Mouse (Mus musculus): ENCODE measurements around the gene Gm48551. TPM values are rescaled to one million over a fixed set of nuclear protein-coding genes. Genes with fewer than 3 reads are reported as not detected.

Gene Gm48551
- polyA plus RNA-seq, 1 experiment from 2014 or later, result 2.9 TPM

DNA sequence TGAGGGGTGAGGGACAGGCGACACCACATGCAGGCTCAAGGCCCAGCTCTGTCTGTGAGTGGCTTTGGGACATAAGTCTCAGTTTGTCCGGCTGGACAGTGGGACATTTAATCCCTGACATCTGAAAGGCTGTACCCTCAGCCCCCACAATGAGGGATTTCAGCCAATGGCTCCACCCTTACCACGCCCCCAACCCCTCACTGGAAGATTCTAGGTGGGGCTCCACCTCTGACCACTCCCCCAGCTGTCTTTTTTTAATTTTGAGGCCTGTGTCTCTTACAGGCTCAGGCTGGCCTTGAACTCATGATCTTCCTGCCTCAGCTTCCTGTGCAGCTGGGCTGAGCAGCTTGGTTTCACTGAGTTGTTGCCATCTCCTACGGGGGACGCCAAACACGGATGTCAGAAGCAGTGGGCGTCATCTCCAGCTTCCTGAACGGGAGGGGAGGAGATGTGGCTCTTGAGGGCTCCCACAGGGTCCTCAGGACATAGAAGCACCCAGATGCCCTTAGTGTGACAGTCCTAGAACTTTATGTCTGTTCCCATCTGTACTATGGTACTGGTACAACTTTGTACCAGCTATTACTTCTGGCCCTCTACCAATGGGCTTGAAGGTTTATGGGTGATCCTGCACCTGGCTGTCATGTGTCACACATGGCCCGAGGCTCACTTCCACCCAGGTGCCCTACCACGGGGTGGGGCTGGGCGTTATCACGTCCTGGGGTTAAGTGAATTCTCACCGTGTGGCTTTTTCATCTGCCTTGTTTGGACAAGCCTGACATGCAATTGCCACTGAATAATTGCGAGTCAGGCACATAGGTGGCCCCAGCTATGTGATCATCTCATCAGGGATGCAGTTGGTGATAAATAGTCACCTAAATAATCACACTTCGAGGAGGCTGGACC is 50.3 kb downstream of the Gm48551 start:
- H3K36me3 ChIP-seq (ENCODE audit: control insufficient read depth, insufficient read depth, low read length), result no peaks in the 10 kb centered on the region
- 49% methylated on average over 15 of the region's 15 CpGs for WGBS
- H3K9me3 ChIP-seq (ENCODE audit: control insufficient read depth, low read length), result no peaks in the 10 kb centered on the region
- peaks cover 6% of the 10 kb centered on the region; the same call in 1 of the 2 replicates for H3K27me3 ChIP-seq (replicated peaks; ENCODE audit: control insufficient read depth, insufficient read depth, low read length)
- H3K4me3 ChIP-seq (ENCODE audit: low read length), result no peak overlapping the region
- H3K4me1 ChIP-seq (ENCODE audit: control insufficient read depth, insufficient read depth, low read length), result peaks cover 25% of the 10 kb centered on the region
- H3K27ac ChIP-seq (ENCODE audit: low read length), result no peak overlapping the region
- ATAC-seq, result no peak
- H3K9ac ChIP-seq (ENCODE audit: low read depth, low read length), result 0 out of 2 replicates have a peak overlapping the region, but pooled peaks have one; percentile 29
- H3K4me2 ChIP-seq (ENCODE audit: low read depth, low read length), result no peak overlapping the region

DNA sequence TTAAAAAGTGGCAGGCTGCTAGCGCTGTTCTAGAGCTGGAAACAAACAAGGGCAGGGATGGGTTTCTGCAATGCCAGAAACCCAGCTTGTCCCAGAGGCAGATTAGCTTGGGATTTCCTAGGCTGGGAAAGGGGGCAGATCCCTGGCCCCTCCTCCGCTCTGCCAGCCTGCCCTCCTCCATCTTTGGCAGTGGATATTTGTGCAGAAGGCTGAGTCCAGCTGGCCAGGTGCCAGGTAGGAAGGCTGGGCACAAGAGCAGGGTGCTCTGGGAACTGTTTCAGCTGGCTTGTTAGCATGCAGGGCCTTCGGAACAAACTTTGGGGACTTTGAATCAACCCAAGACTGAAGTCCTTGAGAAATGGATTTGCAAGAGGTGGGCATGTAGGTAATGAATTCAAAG is 51.2 kb downstream of the Gm48551 start:
- no peak overlapping the region for H3K4me2 ChIP-seq (ENCODE audit: low read depth, low read length)
- WGBS, result 66% methylated on average over 3 of the region's 3 CpGs
- peak overlapping the region; percentile 33; the same call in 1 of the 2 replicates for H3K27ac ChIP-seq (ENCODE audit: low read length)
- H3K9me3 ChIP-seq (ENCODE audit: control insufficient read depth, low read length), result no peaks in the 10 kb centered on the region
- no peaks in the 10 kb centered on the region for H3K36me3 ChIP-seq (ENCODE audit: control insufficient read depth, insufficient read depth, low read length)
- H3K4me1 ChIP-seq (ENCODE audit: control insufficient read depth, insufficient read depth, low read length), result peaks cover 24% of the 10 kb centered on the region
- 0 out of 2 replicates have a peak overlapping the region, but pooled peaks have one; percentile 29 for H3K9ac ChIP-seq (ENCODE audit: low read depth, low read length)
- H3K4me3 ChIP-seq (ENCODE audit: low read length), result no peak overlapping the region
- ATAC-seq, result no peak
- peaks cover 6% of the 10 kb centered on the region; the same call in 1 of the 2 replicates for H3K27me3 ChIP-seq (replicated peaks; ENCODE audit: control insufficient read depth, insufficient read depth, low read length)

DNA sequence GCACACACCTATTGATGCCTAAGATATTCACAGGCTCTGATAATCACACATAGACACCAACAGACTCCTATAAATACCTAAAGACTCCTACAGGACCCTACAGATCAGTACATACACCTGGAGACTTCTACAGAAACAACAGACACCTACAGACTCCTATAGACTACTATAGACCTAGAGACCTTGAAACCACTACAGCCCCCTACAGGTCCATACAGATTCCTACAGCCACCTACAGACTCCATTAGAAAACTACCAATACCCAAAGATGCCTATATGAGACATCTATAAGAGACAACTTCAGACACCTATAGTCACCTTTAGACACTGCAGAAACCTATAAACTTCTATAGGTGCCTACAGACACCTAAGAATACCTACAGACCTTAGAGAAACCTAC is 56.8 kb downstream of the Gm48551 start:
- no peak overlapping the region for H3K4me3 ChIP-seq (ENCODE audit: low read length)
- H3K9me3 ChIP-seq (ENCODE audit: control insufficient read depth, low read length), result no peaks in the 10 kb centered on the region
- H3K36me3 ChIP-seq (ENCODE audit: control insufficient read depth, insufficient read depth, low read length), result no peaks in the 10 kb centered on the region
- no peak overlapping the region for H3K27ac ChIP-seq (ENCODE audit: low read length)
- no peaks in the 10 kb centered on the region for H3K4me1 ChIP-seq (ENCODE audit: control insufficient read depth, insufficient read depth, low read length)
- ATAC-seq, result no peak
- no peak overlapping the region for H3K4me2 ChIP-seq (ENCODE audit: low read depth, low read length)
- H3K9ac ChIP-seq (ENCODE audit: low read depth, low read length), result no peak overlapping the region
- no peaks in the 10 kb centered on the region for H3K27me3 ChIP-seq (replicated peaks; ENCODE audit: control insufficient read depth, insufficient read depth, low read length)

Small RNAs within 50 kb of the gene (microRNA-seq; reads per million reads assigned to microRNA genes)
- gene Mir1191b (0.68 reads per million), gene Mir6913 (not detected)

Other genes with a start within 250 kb of the Gm48551 start
- gene Zbtb7a, start 249.2 kb upstream of the Gm48551 start, polyA plus RNA-seq (2015; fragmentation: Nextera tagmentation; extraction: Ambion mirVana), result 46.2 and 47.4 TPM in 2 replicates
- gene Pias4, start 216.5 kb upstream of the Gm48551 start, polyA plus RNA-seq (2015; fragmentation: Nextera tagmentation; extraction: Ambion mirVana), result 52.5 and 54.4 TPM in 2 replicates
- gene Eef2, start 207.8 kb upstream of the Gm48551 start, polyA plus RNA-seq (2015; fragmentation: Nextera tagmentation; extraction: Ambion mirVana), result 526 and 531 TPM in 2 replicates
- 15.4 and 47.6 TPM in 2 replicates for gene Dapk3, start 201.5 kb upstream of the Gm48551 start, polyA plus RNA-seq (2015; fragmentation: Nextera tagmentation; extraction: Ambion mirVana)
- gene 4930442H23Rik, start 200.6 kb upstream of the Gm48551 start, polyA plus RNA-seq (2015; fragmentation: Nextera tagmentation; extraction: Ambion mirVana), result not detected in 2 replicates
- 0.17 TPM in 1 of 2 replicates, not detected in the other for gene Nmrk2, start 182.4 kb upstream of the Gm48551 start, polyA plus RNA-seq (2015; fragmentation: Nextera tagmentation; extraction: Ambion mirVana)
- gene Atcay, start 153.6 kb upstream of the Gm48551 start, polyA plus RNA-seq (2015; fragmentation: Nextera tagmentation; extraction: Ambion mirVana), result 1.4 and 1.5 TPM in 2 replicates
- 7.1 and 8.0 TPM in 2 replicates for gene Zfr2, start 151.3 kb upstream of the Gm48551 start, polyA plus RNA-seq (2015; fragmentation: Nextera tagmentation; extraction: Ambion mirVana)
- 2.0 and 2.3 TPM in 2 replicates for gene Matk, start 131.5 kb upstream of the Gm48551 start, polyA plus RNA-seq (2015; fragmentation: Nextera tagmentation; extraction: Ambion mirVana)
- gene Mrpl54, start 117.5 kb upstream of the Gm48551 start, polyA plus RNA-seq (2015; fragmentation: Nextera tagmentation; extraction: Ambion mirVana), result 240 and 249 TPM in 2 replicates
- 72.2 and 83.1 TPM in 2 replicates for gene Apba3, start 117.5 kb upstream of the Gm48551 start, polyA plus RNA-seq (2015; fragmentation: Nextera tagmentation; extraction: Ambion mirVana)
- 53.2 and 56.6 TPM in 2 replicates for gene Tjp3, start 92.9 kb upstream of the Gm48551 start, polyA plus RNA-seq (2015; fragmentation: Nextera tagmentation; extraction: Ambion mirVana)
- gene Pip5k1c, start 91.5 kb upstream of the Gm48551 start, polyA plus RNA-seq (2015; fragmentation: Nextera tagmentation; extraction: Ambion mirVana), result 35.4 and 40.5 TPM in 2 replicates
- 28.7 and 29.0 TPM in 2 replicates for gene Cactin, start 63.4 kb upstream of the Gm48551 start, polyA plus RNA-seq (2015; fragmentation: Nextera tagmentation; extraction: Ambion mirVana)
- gene Tbxa2r, start 55.7 kb upstream of the Gm48551 start, polyA plus RNA-seq (2015; fragmentation: Nextera tagmentation; extraction: Ambion mirVana), result 21.2 and 21.3 TPM in 2 replicates
- 0.06 and 0.12 TPM in 2 replicates for gene Gipc3, start 41.2 kb upstream of the Gm48551 start, polyA plus RNA-seq (2015; fragmentation: Nextera tagmentation; extraction: Ambion mirVana)
- 69.0 and 71.4 TPM in 2 replicates for gene Hmg20b, start 34.0 kb upstream of the Gm48551 start, polyA plus RNA-seq (2015; fragmentation: Nextera tagmentation; extraction: Ambion mirVana)
- 21.6 and 32.4 TPM in 2 replicates for gene Mfsd12, start 27.0 kb upstream of the Gm48551 start, polyA plus RNA-seq (2015; fragmentation: Nextera tagmentation; extraction: Ambion mirVana)
- 1.4 and 2.7 TPM in 2 replicates for gene 4930404N11Rik, start 18.6 kb upstream of the Gm48551 start, polyA plus RNA-seq (2015; fragmentation: Nextera tagmentation; extraction: Ambion mirVana)
- gene Fzr1, start 6.0 kb upstream of the Gm48551 start, polyA plus RNA-seq (2015; fragmentation: Nextera tagmentation; extraction: Ambion mirVana), result 73.2 and 78.7 TPM in 2 replicates
- 102 and 109 TPM in 2 replicates for gene Dohh, start within 50 bp of the Gm48551 start, polyA plus RNA-seq (2015; fragmentation: Nextera tagmentation; extraction: Ambion mirVana)
- gene Gm48552, start 4.5 kb downstream of the Gm48551 start, polyA plus RNA-seq (2015; fragmentation: Nextera tagmentation; extraction: Ambion mirVana), result 0.55 and 1.8 TPM in 2 replicates
- 426 and 504 TPM in 2 replicates for gene Smim24, start 8.6 kb downstream of the Gm48551 start, polyA plus RNA-seq (2015; fragmentation: Nextera tagmentation; extraction: Ambion mirVana)
- gene Nfic, start 71.2 kb downstream of the Gm48551 start, polyA plus RNA-seq (2015; fragmentation: Nextera tagmentation; extraction: Ambion mirVana), result 49.8 and 55.8 TPM in 2 replicates
- 1.4 and 1.5 TPM in 2 replicates for gene Celf5, start 98.2 kb downstream of the Gm48551 start, polyA plus RNA-seq (2015; fragmentation: Nextera tagmentation; extraction: Ambion mirVana)
- gene Ncln, start 111.9 kb downstream of the Gm48551 start, polyA plus RNA-seq (2015; fragmentation: Nextera tagmentation; extraction: Ambion mirVana), result 126 and 137 TPM in 2 replicates
- gene S1pr4, start 115.7 kb downstream of the Gm48551 start, polyA plus RNA-seq (2015; fragmentation: Nextera tagmentation; extraction: Ambion mirVana), result 0.86 and 0.99 TPM in 2 replicates
- 1.1 and 1.5 TPM in 2 replicates for gene Gna15, start 139.8 kb downstream of the Gm48551 start, polyA plus RNA-seq (2015; fragmentation: Nextera tagmentation; extraction: Ambion mirVana)
- 296 and 339 TPM in 2 replicates for gene Gna11, start 160.7 kb downstream of the Gm48551 start, polyA plus RNA-seq (2015; fragmentation: Nextera tagmentation; extraction: Ambion mirVana)
- gene Aes, start 175.0 kb downstream of the Gm48551 start, polyA plus RNA-seq (2015; fragmentation: Nextera tagmentation; extraction: Ambion mirVana), result 473 and 518 TPM in 2 replicates
- gene Tle2, start 190.1 kb downstream of the Gm48551 start, polyA plus RNA-seq (2015; fragmentation: Nextera tagmentation; extraction: Ambion mirVana), result 12.6 and 13.6 TPM in 2 replicates
- gene Tle6, start 216.6 kb downstream of the Gm48551 start, polyA plus RNA-seq (2015; fragmentation: Nextera tagmentation; extraction: Ambion mirVana), result 21.0 and 22.7 TPM in 2 replicates
- 0.61 and 1.2 TPM in 2 replicates for gene BC025920, start 221.8 kb downstream of the Gm48551 start, polyA plus RNA-seq (2015; fragmentation: Nextera tagmentation; extraction: Ambion mirVana)
- 29.3 and 29.5 TPM in 2 replicates for gene Sirt6, start 243.3 kb downstream of the Gm48551 start, polyA plus RNA-seq (2015; fragmentation: Nextera tagmentation; extraction: Ambion mirVana)
- gene Ankrd24, start 244.1 kb downstream of the Gm48551 start, polyA plus RNA-seq (2015; fragmentation: Nextera tagmentation; extraction: Ambion mirVana), result 8.2 and 8.7 TPM in 2 replicates